Mouse (Mus musculus) forebrain, embryonic 11.5 days (tissue): ENCODE measurements around the gene Cd320. TPM values are rescaled to one million over a fixed set of nuclear protein-coding genes. Genes with fewer than 3 reads are reported as not detected.
A peak's percentile ranks its signal among the peaks of the same experiment; 100 is the strongest.

ENCODE experiments used
- ATAC-seq: fragments of 200-750 bp; cut with Nextera tagmentation; replicated peaks from 2 replicates; pipeline ENCODE4 v1.8.0; 2017; ENCODE audit warnings: moderate TSS enrichment; ENCODE audit not compliant: low FRiP score
- DNase-seq: peaks from one replicate; pipeline ENCODE4 v3.0.0-alpha.2; 2017; ENCODE audit warnings: low spot score
- H3K27ac ChIP-seq: fragments of 300-500 bp; sonication (generic); 2 replicates; pipeline ENCODE4 v1.5.1; 2014; ENCODE audit warnings: low read depth, low read length
- H3K27me3 ChIP-seq: fragments of 300-500 bp; sonication (generic); 2 replicates; pipeline ENCODE4 v1.6.1; 2014; ENCODE audit warnings: mild to moderate bottlenecking, low read length, mixed read lengths; ENCODE audit not compliant: control insufficient read depth, insufficient read depth
- H3K36me3 ChIP-seq: fragments of 300-500 bp; sonication (generic); 2 replicates; pipeline ENCODE4 v1.6.1; 2014; ENCODE audit warnings: mild to moderate bottlenecking, low read length, moderate library complexity, mixed read lengths; ENCODE audit not compliant: control insufficient read depth, insufficient read depth
- H3K4me1 ChIP-seq: fragments of 300-500 bp; sonication (generic); replicated peaks from 2 replicates; pipeline ENCODE4 v1.6.1; 2014; ENCODE audit warnings: low read length, mixed read lengths; ENCODE audit not compliant: control insufficient read depth, insufficient read depth
- H3K4me2 ChIP-seq: fragments of 300-500 bp; sonication (generic); 2 replicates; pipeline ENCODE4 v1.6.1; 2014; ENCODE audit warnings: low read depth, mild to moderate bottlenecking, low read length, moderate library complexity, mixed read lengths; ENCODE audit not compliant: severe bottlenecking
- H3K4me3 ChIP-seq: fragments of 300-500 bp; sonication (generic); 2 replicates; pipeline ENCODE4 v1.5.1; 2014; ENCODE audit warnings: low read depth, low read length
- H3K9ac ChIP-seq: fragments of 300-500 bp; sonication (generic); 2 replicates; pipeline ENCODE4 v1.6.1; 2014; ENCODE audit warnings: low read length
- H3K9me3 ChIP-seq: fragments of 300-500 bp; sonication (generic); 2 replicates; pipeline ENCODE4 v1.6.1; 2016; ENCODE audit warnings: low read length, mixed read lengths; ENCODE audit not compliant: control insufficient read depth
- WGBS: fragments of 180-500 bp; shearing (Covaris S2); extraction: QIAGEN DNeasy Blood & Tissue Kit; methylation state at CpG from one replicate; pipeline ENCODE4 v1.1.7; 2014; 5-methylcytosine and 5-hydroxymethylcytosine counted together
- polyA plus RNA-seq: library from polyadenylated mRNA; unstranded; fragments of >200 nt; fragmentation: Nextera tagmentation; extraction: Ambion mirVana; gene quantifications from 2 replicates; pipeline ENCODE4 v1.2.1, GENCODE M21; 2014

Cd320 gene
- polyA plus RNA-seq, 1 experiment from 2014 or later, result 62.9 TPM

GRCm38 (mm10) chr17:33810334-33811141 is 32.4 kb upstream of the Cd320 start, which contains the start of gene Kank3:
Kank3 (plus strand) TSS chr17:33810519.
- Histone ChIP-seq H3K4me1 (no peaks in the 10 kb centered on the region), H3K4me3 (peak within 1 kb of the TSS; percentile 50), H3K4me2 (peak within 1 kb of the TSS; percentile 75), H3K9ac (peak within 1 kb of the TSS; percentile 41), H3K9me3 (no peaks in the 10 kb centered on the region), H3K27ac (no peak within 1 kb of the TSS), H3K27me3 (peaks cover 2% of the 10 kb centered on the region; the same call in 1 of the 2 replicates), H3K36me3 (no peaks in the 10 kb centered on the region)
- peak; percentile 96 for ATAC-seq
- DNase-seq, result peak; percentile 93
- 1% methylated on average over 36 of the region's 36 CpGs for WGBS

- no peak for DNase-seq
- 23% methylated on average over 7 of the region's 7 CpGs for WGBS
Measured at GRCm38 (mm10) chr17:33811142-33811516, 31.8 kb upstream of the Cd320 start.

GRCm38 (mm10) chr17:33812475-33812874 is 30.4 kb upstream of the Cd320 start:
- Histone ChIP-seq H3K9ac (no peak overlapping the region), H3K36me3 (no peaks in the 10 kb centered on the region), H3K4me2 (no peak overlapping the region), H3K9me3 (no peaks in the 10 kb centered on the region), H3K27me3 (peaks cover 2% of the 10 kb centered on the region; the same call in 1 of the 2 replicates), H3K27ac (no peak overlapping the region), H3K4me1 (peaks cover 4% of the 10 kb centered on the region; the same call in 1 of the 2 replicates), H3K4me3 (no peak overlapping the region)
- 65% methylated on average over 3 of the region's 3 CpGs for WGBS
- ATAC-seq, result no peak
- DNase-seq, result no peak

More at GRCm38 (mm10) chr17:33811142-33811516, 31.8 kb upstream of the Cd320 start:
- H3K4me3 ChIP-seq, result peak overlapping the region; percentile 50
- peak overlapping the region; percentile 75; the same call in 1 of the 2 replicates for H3K4me2 ChIP-seq
- H3K9me3 ChIP-seq, result no peaks in the 10 kb centered on the region
- H3K9ac ChIP-seq, result no peak overlapping the region
- no peaks in the 10 kb centered on the region for H3K4me1 ChIP-seq
- H3K27ac ChIP-seq, result no peak overlapping the region
- H3K36me3 ChIP-seq, result no peaks in the 10 kb centered on the region
- ATAC-seq, result no peak
- H3K27me3 ChIP-seq, result peaks cover 2% of the 10 kb centered on the region; the same call in 1 of the 2 replicates

GRCm38 (mm10) chr17:33812990-33813389 is 29.9 kb upstream of the Cd320 start:
- Histone ChIP-seq H3K4me2 (no peak overlapping the region), H3K9ac (no peak overlapping the region), H3K4me3 (no peak overlapping the region), H3K4me1 (peaks cover 6% of the 10 kb centered on the region), H3K27ac (no peak overlapping the region), H3K36me3 (no peaks in the 10 kb centered on the region), H3K9me3 (no peaks in the 10 kb centered on the region), H3K27me3 (peaks cover 2% of the 10 kb centered on the region; the same call in 1 of the 2 replicates)
- WGBS, result 71% methylated on average over 4 of the region's 4 CpGs
- no peak for DNase-seq
- no peak for ATAC-seq

- no peaks in the 10 kb centered on the region for H3K9me3 ChIP-seq
- DNase-seq (no peak), ATAC-seq (no peak)
- no peak overlapping the region for H3K4me3 ChIP-seq
- H3K36me3 ChIP-seq, result no peaks in the 10 kb centered on the region; the same call in 1 of the 2 replicates
- H3K9ac ChIP-seq, result no peak overlapping the region
- H3K27me3 ChIP-seq, result peaks cover 2% of the 10 kb centered on the region; the same call in 1 of the 2 replicates
- no peak overlapping the region for H3K27ac ChIP-seq
- H3K4me1 ChIP-seq, result peaks cover 12% of the 10 kb centered on the region
- WGBS, result 92% methylated on average over 6 of the region's 6 CpGs
- H3K4me2 ChIP-seq, result no peak overlapping the region
Measured at GRCm38 (mm10) chr17:33815399-33815798, 27.5 kb upstream of the Cd320 start.

- DNase-seq (no peak), ATAC-seq (no peak)
- no peaks in the 10 kb centered on the region for H3K27me3 ChIP-seq
- H3K27ac ChIP-seq, result no peak overlapping the region
- WGBS, result 89% methylated on average over 5 of the region's 5 CpGs
- H3K36me3 ChIP-seq, result no peaks in the 10 kb centered on the region; the same call in 1 of the 2 replicates
- H3K4me3 ChIP-seq, result peak overlapping the region; percentile 48; the same call in 1 of the 2 replicates
- H3K4me1 ChIP-seq, result peaks cover 12% of the 10 kb centered on the region
- peak overlapping the region; percentile 81 for H3K4me2 ChIP-seq
- H3K9ac ChIP-seq, result no peak overlapping the region; the same call in 1 of the 2 replicates
- no peaks in the 10 kb centered on the region for H3K9me3 ChIP-seq
Measured at GRCm38 (mm10) chr17:33816612-33817011, 26.3 kb upstream of the Cd320 start.

GRCm38 (mm10) chr17:33817184-33817968 is 25.5 kb upstream of the Cd320 start:
- Histone ChIP-seq H3K27ac (peak overlapping the region; percentile 80), H3K4me3 (peak overlapping the region; percentile 48), H3K9me3 (no peaks in the 10 kb centered on the region), H3K4me2 (peak overlapping the region; percentile 81), H3K27me3 (no peaks in the 10 kb centered on the region), H3K9ac (peak overlapping the region; percentile 78), H3K36me3 (peaks cover 7% of the 10 kb centered on the region), H3K4me1 (peaks cover 12% of the 10 kb centered on the region)
- peak; percentile 95 for ATAC-seq
- peak; percentile 98 for DNase-seq
- 1% methylated on average over 85 of the region's 89 CpGs for WGBS

- no peak; the same call in 1 of the 2 replicates for ATAC-seq
Measured at GRCm38 (mm10) chr17:33817969-33818643, 24.8 kb upstream of the Cd320 start.

More at GRCm38 (mm10) chr17:33817969-33818643, 24.8 kb upstream of the Cd320 start:
- H3K27ac ChIP-seq, result peak overlapping the region; percentile 80
- H3K4me3 ChIP-seq, result peak overlapping the region; percentile 48
- no peaks in the 10 kb centered on the region for H3K9me3 ChIP-seq
- H3K36me3 ChIP-seq, result peaks cover 11% of the 10 kb centered on the region
- H3K27me3 ChIP-seq, result no peaks in the 10 kb centered on the region
- DNase-seq, result no peak
- peak overlapping the region; percentile 81 for H3K4me2 ChIP-seq
- H3K9ac ChIP-seq, result peak overlapping the region; percentile 78
- WGBS, result 19% methylated on average over 33 of the region's 33 CpGs
- H3K4me1 ChIP-seq, result peaks cover 15% of the 10 kb centered on the region
